Mouse (Mus musculus) cerebellum, adult 2 months (tissue): ENCODE measurements around the gene Lins1.

ENCODE experiments used
- CTCF ChIP-seq: fragments of 200-500 bp; IDR thresholded peaks from 2 replicates; pipeline ENCODE4 v1.5.1; 2011; ENCODE audit warnings: low read depth, mild to moderate bottlenecking, control low read depth, low read length, moderate library complexity, borderline replicate concordance; ENCODE audit not compliant: insufficient read depth
- POLR2A ChIP-seq: fragments of 200-500 bp; IDR thresholded peaks from 2 replicates; pipeline ENCODE4 v1.6.1; 2011; ENCODE audit warnings: low read length, control low read depth, borderline replicate concordance; ENCODE audit not compliant: insufficient read depth

GRCm38 (mm10) chr7:66753816-66754215, 64.1 kb downstream of the Lins1 start:
- no peak for TF ChIP-seq CTCF
- TF ChIP-seq POLR2A, result no peak
